Mouse (Mus musculus) stomach, postnatal 0 days (tissue): ENCODE data around the gene Padi4. TPM values are rescaled to one million over a fixed set of nuclear protein-coding genes. Genes with fewer than 3 reads are reported as not detected.

Source experiments
- ATAC-seq: fragments of 200-750 bp; cut with Nextera tagmentation; 2 replicates; pipeline ENCODE4 v1.8.0; 2017; ENCODE audit not compliant: low FRiP score, low TSS enrichment
- DNase-seq: peaks from one replicate; pipeline ENCODE4 v3.0.0-alpha.2; 2016; ENCODE audit warnings: low spot score
- H3K27ac ChIP-seq: fragments of 300-500 bp; sonication (generic); replicated peaks from 2 replicates; pipeline ENCODE4 v1.5.1; 2014; ENCODE audit warnings: mild to moderate bottlenecking, control low read depth
- H3K27me3 ChIP-seq: fragments of 300-500 bp; sonication (generic); 2 replicates; pipeline ENCODE4 v1.6.1; 2014; ENCODE audit warnings: low read length; ENCODE audit not compliant: control insufficient read depth, insufficient read depth
- H3K36me3 ChIP-seq: fragments of 300-500 bp; sonication (generic); 2 replicates; pipeline ENCODE4 v1.6.1; 2014; ENCODE audit warnings: low read length, mixed read lengths; ENCODE audit not compliant: control insufficient read depth, insufficient read depth
- H3K4me1 ChIP-seq: fragments of 300-500 bp; sonication (generic); replicated peaks from 2 replicates; pipeline ENCODE4 v1.6.1; 2014; ENCODE audit warnings: antibody characterized with exemption; ENCODE audit not compliant: control insufficient read depth, insufficient read depth
- H3K4me2 ChIP-seq: fragments of 300-500 bp; sonication (generic); replicated peaks from 2 replicates; pipeline ENCODE4 v1.6.1; 2014; ENCODE audit warnings: low read depth, mild to moderate bottlenecking, control low read depth, moderate library complexity
- H3K4me3 ChIP-seq: fragments of 300-500 bp; sonication (generic); 2 replicates; pipeline ENCODE4 v1.5.1; 2014; ENCODE audit warnings: low read depth, low read length, control low read depth
- H3K9ac ChIP-seq: fragments of 300-500 bp; sonication (generic); 2 replicates; pipeline ENCODE4 v1.6.1; 2014; ENCODE audit warnings: mild to moderate bottlenecking, low read length, control low read depth, mixed read lengths
- H3K9me3 ChIP-seq: fragments of 300-500 bp; sonication (generic); 2 replicates; pipeline ENCODE4 v1.6.1; 2016; ENCODE audit warnings: low read length; ENCODE audit not compliant: control insufficient read depth
- CTCF ChIP-seq: IDR thresholded peaks from 2 replicates; pipeline ENCODE4 v1.5.1; 2016; ENCODE audit warnings: antibody characterized with exemption, low read depth, mild to moderate bottlenecking, moderate library complexity
- EP300 ChIP-seq: optimal IDR thresholded peaks from 2 replicates; pipeline ENCODE3; 2016; ENCODE audit warnings: antibody characterized with exemption
- WGBS: fragments of 180-500 bp; shearing (Covaris S2); extraction: QIAGEN DNeasy Blood & Tissue Kit; methylation state at CpG from one replicate; pipeline ENCODE4 v1.1.7; 2014; 5-methylcytosine and 5-hydroxymethylcytosine counted together
- polyA plus RNA-seq: library from polyadenylated mRNA; unstranded; fragments of >200 nt; fragmentation: Nextera tagmentation; extraction: Ambion mirVana; gene quantifications from 2 replicates; pipeline ENCODE4 v1.2.1, GENCODE M21; 2015

Padi4 gene
- polyA plus RNA-seq, 1 experiment from 2014 or later = 0.23 TPM

DNA sequence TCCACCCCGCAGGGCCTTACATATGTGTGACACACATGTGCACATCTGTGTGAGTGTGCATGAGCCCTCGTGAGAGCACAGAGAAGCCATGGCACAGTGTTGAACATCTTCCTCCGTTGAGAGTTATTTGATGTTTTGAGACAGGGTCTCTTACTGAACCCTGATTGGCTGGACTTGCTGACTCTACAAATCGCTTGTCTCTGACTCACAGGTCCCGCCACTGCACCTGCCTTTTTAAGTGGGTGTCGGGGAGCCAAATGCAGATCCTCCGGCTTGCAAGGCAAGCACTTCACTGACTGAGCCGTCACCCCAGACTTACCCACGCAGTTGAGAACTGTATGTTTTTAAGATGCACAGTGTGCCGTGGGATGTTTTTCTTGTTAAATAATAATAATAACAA lies 1.8 kb upstream of the Padi4 start:
- Histone ChIP-seq H3K9ac (no peak overlapping the region), H3K36me3 (no peaks in the 10 kb centered on the region)
- WGBS = 74% methylated on average over 10 of the region's 10 CpGs

DNA sequence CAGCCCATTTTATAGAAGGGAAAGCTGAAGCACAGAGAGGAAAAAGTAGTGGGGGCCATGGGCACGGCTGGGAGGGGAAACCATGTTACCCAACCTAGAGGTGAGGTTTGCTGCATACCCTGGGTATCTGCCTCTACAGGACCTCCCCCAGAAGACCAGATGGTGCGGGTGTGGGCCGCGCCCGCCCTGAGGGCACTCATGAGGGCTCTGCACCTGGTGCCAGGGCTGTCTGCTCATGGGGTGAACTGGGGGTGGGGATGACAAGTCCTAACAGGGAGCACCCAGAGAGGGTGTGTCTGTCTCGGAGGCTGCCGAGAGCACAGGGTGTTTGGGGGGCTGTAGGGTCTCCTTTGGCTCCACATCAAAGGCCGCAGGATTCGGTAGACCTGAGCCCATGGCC lies 857 bp upstream of the Padi4 start:
- DNase-seq (no peak), ATAC-seq (no peak; the same call in 1 of the 2 replicates)
- H3K9ac ChIP-seq = no peak overlapping the region
- no peak for TF ChIP-seq CTCF
- TF ChIP-seq EP300 = no peak
- no peak overlapping the region for H3K4me3 ChIP-seq
- H3K27ac ChIP-seq = no peak overlapping the region
- no peaks in the 10 kb centered on the region for H3K9me3 ChIP-seq
- no peak overlapping the region for H3K4me2 ChIP-seq
- 67% methylated on average over 9 of the region's 9 CpGs for WGBS
- H3K36me3 ChIP-seq = no peaks in the 10 kb centered on the region
- no peaks in the 10 kb centered on the region for H3K4me1 ChIP-seq
- no peaks in the 10 kb centered on the region for H3K27me3 ChIP-seq

More for the DNA sequence above, 1.8 kb upstream of the Padi4 start:
- Histone ChIP-seq H3K4me2 (no peak overlapping the region), H3K4me1 (no peaks in the 10 kb centered on the region), H3K27me3 (no peaks in the 10 kb centered on the region), H3K27ac (no peak overlapping the region), H3K4me3 (no peak overlapping the region), H3K9me3 (no peaks in the 10 kb centered on the region)
- DNase-seq (no peak), ATAC-seq (no peak)
- no peak for TF ChIP-seq CTCF
- TF ChIP-seq EP300 = no peak

DNA sequence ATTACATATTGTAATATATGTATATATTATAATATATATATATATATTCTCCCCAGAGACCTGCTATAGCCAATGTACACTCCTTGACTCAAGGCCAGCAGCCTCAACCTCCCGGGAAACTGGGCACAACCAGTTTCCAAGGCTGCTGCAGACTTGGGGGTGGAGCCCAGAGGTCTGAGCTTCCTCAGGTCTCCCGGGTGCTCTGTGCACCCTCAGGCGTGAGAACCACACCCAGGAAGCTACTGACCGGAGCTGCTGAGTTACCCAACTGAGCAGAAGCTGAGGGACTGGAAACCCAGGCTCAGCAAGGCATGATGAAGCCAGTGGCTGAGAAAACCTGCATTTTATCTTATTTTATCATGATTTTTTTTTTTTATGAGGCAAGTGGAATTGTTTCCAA lies 2.9 kb downstream of the Padi4 start:
- Histone ChIP-seq H3K4me1 (no peaks in the 10 kb centered on the region), H3K27me3 (no peaks in the 10 kb centered on the region), H3K9me3 (no peaks in the 10 kb centered on the region), H3K4me3 (no peak overlapping the region), H3K9ac (no peak overlapping the region), H3K36me3 (no peaks in the 10 kb centered on the region), H3K4me2 (no peak overlapping the region), H3K27ac (no peak overlapping the region)
- peak; percentile 54; the same call in 1 of the 2 replicates for ATAC-seq
- no peak for TF ChIP-seq CTCF
- peak; percentile 43 for DNase-seq
- 31% methylated on average over 4 of the region's 4 CpGs for WGBS

DNA sequence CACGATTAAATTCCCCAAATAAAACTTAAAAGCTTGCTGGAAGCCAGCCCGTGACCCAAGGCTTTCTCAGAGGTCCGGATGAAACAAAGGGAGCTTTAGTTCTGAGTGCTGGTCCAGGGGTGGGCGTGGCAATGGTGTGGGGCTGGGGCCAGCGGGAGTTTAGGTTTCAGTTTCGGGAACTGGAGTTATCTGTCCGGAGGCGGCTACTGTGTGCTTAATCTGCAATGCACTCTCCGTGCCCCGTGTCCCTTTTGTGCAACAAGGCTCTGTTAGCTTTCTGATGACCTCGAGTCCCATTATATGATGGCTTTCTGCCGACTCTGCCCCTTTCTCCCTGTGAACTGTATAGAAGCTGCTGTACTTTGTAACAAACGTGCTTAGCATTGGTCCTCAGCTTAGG lies 3.6 kb downstream of the Padi4 start:
- peak overlapping the region; percentile 51 for H3K4me2 ChIP-seq
- no peaks in the 10 kb centered on the region for H3K9me3 ChIP-seq
- WGBS = 4% methylated on average over 13 of the region's 13 CpGs
- peak; percentile 35; the same call in 1 of the 2 replicates for ATAC-seq
- no peaks in the 10 kb centered on the region for H3K4me1 ChIP-seq
- H3K36me3 ChIP-seq = no peaks in the 10 kb centered on the region
- no peak for TF ChIP-seq CTCF
- H3K27me3 ChIP-seq = no peaks in the 10 kb centered on the region
- no peak overlapping the region for H3K27ac ChIP-seq
- peak; percentile 72 for DNase-seq
- peak overlapping the region; percentile 50 for H3K9ac ChIP-seq
- peak overlapping the region; percentile 33 for H3K4me3 ChIP-seq

GRCm38 (mm10) chr4:140768973-140769372 lies 5.1 kb downstream of the Padi4 start:
- H3K27me3 ChIP-seq = no peaks in the 10 kb centered on the region
- 76% methylated on average over 5 of the region's 5 CpGs for whole genome bisulfite sequencing
- no peak overlapping the region for H3K4me3 ChIP-seq
- no peak overlapping the region for H3K27ac ChIP-seq
- DNase-seq (no peak), ATAC-seq (no peak)
- H3K4me1 ChIP-seq = no peaks in the 10 kb centered on the region
- no peaks in the 10 kb centered on the region for H3K36me3 ChIP-seq
- no peaks in the 10 kb centered on the region for H3K9me3 ChIP-seq
- no peak overlapping the region for H3K4me2 ChIP-seq
- no peak overlapping the region for H3K9ac ChIP-seq
- TF ChIP-seq EP300 (no peak), CTCF (no peak)

DNA sequence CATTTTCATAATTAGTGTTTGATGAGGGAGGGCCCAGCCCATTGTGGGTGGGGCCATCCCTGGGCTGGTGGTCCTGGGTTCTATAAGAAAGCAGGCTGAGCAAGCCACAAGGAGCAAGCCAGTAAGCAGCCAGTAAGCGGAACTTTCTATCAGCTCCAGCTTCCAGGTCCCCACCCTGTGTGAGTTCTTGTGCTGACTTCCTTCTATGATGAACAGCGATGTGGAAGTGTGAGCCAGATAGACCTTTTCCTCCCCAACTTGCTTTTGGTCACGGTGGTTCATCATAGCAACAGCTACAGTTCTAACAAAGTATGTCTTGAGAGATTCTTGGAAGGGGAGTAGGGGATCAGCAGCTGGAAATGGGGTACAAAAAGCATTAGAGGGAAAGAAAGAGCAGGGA lies 8.1 kb downstream of the Padi4 start:
- H3K36me3 ChIP-seq = no peaks in the 10 kb centered on the region
- no peak for ATAC-seq
- no peaks in the 10 kb centered on the region for H3K9me3 ChIP-seq
- no peak overlapping the region for H3K27ac ChIP-seq
- no peak for DNase-seq
- no peaks in the 10 kb centered on the region for H3K27me3 ChIP-seq
- no peak overlapping the region for H3K4me3 ChIP-seq
- no peak overlapping the region for H3K4me2 ChIP-seq
- no peak overlapping the region for H3K9ac ChIP-seq
- TF ChIP-seq EP300 = no peak
- TF ChIP-seq CTCF = no peak
- no peaks in the 10 kb centered on the region for H3K4me1 ChIP-seq
- 68% methylated on average over 3 of the region's 3 CpGs for WGBS
